Mouse (Mus musculus) C2C12 (cell line): ENCODE measurements around the gene Pafah1b1.

ENCODE experiments used
- MAX ChIP-seq: IDR thresholded peaks from one replicate; pipeline ENCODE4 v1.6.1; 2011; ENCODE audit warnings: mild to moderate bottlenecking, control low read depth
- USF1 ChIP-seq: IDR thresholded peaks from one replicate; pipeline ENCODE4 v1.6.1; 2011; ENCODE audit warnings: low read depth, mild to moderate bottlenecking, control low read depth, moderate library complexity

DNA sequence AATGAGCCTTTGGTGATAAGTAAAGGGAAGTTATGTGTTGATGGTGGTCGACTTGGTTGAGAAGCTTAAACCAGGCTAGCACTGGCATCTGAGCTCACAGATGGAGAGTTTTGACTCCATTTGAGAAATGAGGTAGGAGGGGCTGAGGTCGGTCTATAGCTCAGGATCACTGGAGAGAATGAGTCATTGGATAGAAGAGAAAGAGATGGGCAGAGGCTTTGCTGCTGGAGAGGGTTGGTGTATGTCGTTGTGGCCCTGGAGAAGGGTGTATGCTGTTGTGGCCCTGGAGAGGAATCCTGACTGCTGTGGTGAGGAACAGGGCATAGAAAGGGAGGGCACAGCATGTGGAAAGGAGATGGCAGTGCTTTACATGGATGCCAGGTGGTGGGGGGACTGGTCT, 68.5 kb downstream of the Pafah1b1 start:
- TF ChIP-seq USF1 (no peak), MAX (no peak)
